Mouse (Mus musculus) ES-E14 (cell line): ENCODE results near the gene Pex5l.

Experiments used
- CHD2 ChIP-seq: IDR thresholded peaks from 2 replicates; pipeline ENCODE4 v1.6.1; 2014; ENCODE audit warnings: mild to moderate bottlenecking, low read depth, low read length, inconsistent platforms
- HCFC1 ChIP-seq: IDR thresholded peaks from 2 replicates; pipeline ENCODE4 v1.6.1; 2012; ENCODE audit warnings: low read length, inconsistent platforms, borderline replicate concordance; ENCODE audit not compliant: insufficient read depth
- MAFK ChIP-seq: IDR thresholded peaks from 2 replicates; pipeline ENCODE4 v1.6.1; 2014; ENCODE audit warnings: mild to moderate bottlenecking, low read depth, low read length, inconsistent platforms; ENCODE audit not compliant: insufficient read depth
- ZC3H11A ChIP-seq: IDR thresholded peaks from 2 replicates; pipeline ENCODE4 v1.6.1; 2012; ENCODE audit warnings: low read depth, mild to moderate bottlenecking, inconsistent platforms, low read length, borderline replicate concordance
- ZNF384 ChIP-seq: IDR thresholded peaks from 2 replicates; pipeline ENCODE4 v1.6.1; 2012; ENCODE audit warnings: low read depth, low read length, inconsistent platforms

DNA sequence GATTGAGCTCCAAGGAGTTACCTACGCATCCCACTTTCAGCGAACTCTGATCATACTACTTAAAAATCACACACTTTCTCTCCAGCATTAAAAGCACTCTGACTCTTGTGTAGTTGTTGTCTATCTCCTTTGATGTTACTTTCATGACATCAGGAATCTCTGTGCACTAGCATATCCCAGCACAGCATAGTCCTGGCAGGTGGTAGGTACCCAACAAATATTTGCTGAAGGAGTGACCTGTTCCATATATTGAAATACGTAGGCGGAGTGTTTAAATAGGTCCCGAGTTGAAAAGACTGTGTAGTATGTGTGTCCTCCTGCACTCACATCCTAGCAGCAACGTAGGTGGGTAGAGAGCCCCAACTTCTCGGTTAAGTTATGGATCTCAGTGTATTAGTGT is 545 bp upstream of the Pex5l start:
- TF ChIP-seq ZNF384 (no peak), ZC3H11A (no peak), HCFC1 (no peak), MAFK (no peak), CHD2 (no peak)
